Mouse (Mus musculus): ENCODE results near the gene Ccdc148.

Ccdc148 gene

DNA sequence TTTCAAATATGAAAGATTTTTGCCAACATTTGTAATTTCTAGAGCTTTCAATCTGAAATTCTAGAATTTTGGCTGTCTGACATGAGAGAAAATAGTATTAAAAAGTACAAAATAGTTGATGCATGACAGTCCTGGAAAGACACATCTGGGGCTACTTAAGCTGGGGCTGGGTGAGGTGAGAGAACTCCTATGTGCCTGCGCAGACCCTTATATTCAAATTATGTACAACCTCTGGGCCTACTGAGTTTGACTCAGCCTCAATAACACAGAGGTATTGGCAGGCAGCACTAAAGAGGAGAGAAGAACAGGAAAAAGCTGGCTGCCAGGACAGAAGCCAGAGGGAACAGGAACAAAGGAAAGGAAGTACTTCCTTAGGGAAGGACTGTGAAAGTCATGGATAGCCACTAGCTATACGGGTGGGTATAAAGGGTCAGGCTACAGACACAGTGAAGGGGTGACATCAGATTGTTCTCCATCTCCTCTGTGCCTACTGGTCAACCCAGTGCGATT, 381.4 kb downstream of the Ccdc148 start:
- DNase-seq = no peak

DNA sequence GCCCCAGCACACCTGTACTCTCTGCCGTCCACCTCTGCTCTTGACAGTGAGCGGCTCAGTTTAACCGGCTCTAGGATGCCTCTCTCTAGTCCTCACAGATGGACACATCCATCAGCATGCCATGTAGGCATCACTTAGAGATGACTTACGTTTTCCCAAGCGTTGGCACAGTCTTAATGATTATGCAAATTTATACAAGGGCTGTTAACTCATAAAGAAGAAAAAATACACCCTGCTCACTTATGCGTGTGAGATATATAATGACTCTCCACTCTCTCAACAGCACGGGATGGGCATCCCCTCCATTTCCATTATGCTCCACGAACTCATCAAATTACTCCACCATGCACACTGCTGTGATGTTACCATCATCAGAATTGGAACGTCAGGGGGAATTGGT, 386.6 kb downstream of the Ccdc148 start:
- DNase-seq = no peak

Data from cerebellum, postnatal 25 days (tissue).